Mouse (Mus musculus) hindbrain, embryonic 10.5 days (tissue): ENCODE data around the gene Traip. TPM values are rescaled to one million over a fixed set of nuclear protein-coding genes. Genes with fewer than 3 reads are reported as not detected.
A peak's percentile ranks its signal among the peaks of the same experiment; 100 is the strongest.

Experiments used
- DNase-seq: peaks from one replicate; pipeline ENCODE4 v3.0.0-alpha.2; 2017; ENCODE audit warnings: low spot score
- H3K27ac ChIP-seq: fragments of 300-500 bp; sonication (generic); 2 replicates; pipeline ENCODE4 v1.5.1; 2016; ENCODE audit warnings: mild to moderate bottlenecking, moderate library complexity
- H3K27me3 ChIP-seq: fragments of 300-500 bp; sonication (generic); 2 replicates; pipeline ENCODE4 v1.6.1; 2016; ENCODE audit warnings: mild to moderate bottlenecking; ENCODE audit not compliant: poor library complexity, insufficient read depth, severe bottlenecking
- H3K36me3 ChIP-seq: fragments of 300-500 bp; sonication (generic); 2 replicates; pipeline ENCODE4 v1.6.1; 2016; ENCODE audit warnings: mild to moderate bottlenecking, moderate library complexity
- H3K4me1 ChIP-seq: fragments of 300-500 bp; sonication (generic); replicated peaks from 2 replicates; pipeline ENCODE4 v1.6.1; 2016; ENCODE audit warnings: mild to moderate bottlenecking
- H3K4me3 ChIP-seq: fragments of 300-500 bp; sonication (generic); 2 replicates; pipeline ENCODE4 v1.5.1; 2016; ENCODE audit warnings: mild to moderate bottlenecking, moderate library complexity
- H3K9me3 ChIP-seq: fragments of 300-500 bp; sonication (generic); 2 replicates; pipeline ENCODE4 v1.6.1; 2016; ENCODE audit warnings: mild to moderate bottlenecking, moderate library complexity
- WGBS: fragments of 180-500 bp; shearing (Covaris S2); methylation state at CpG from one replicate; pipeline ENCODE4 v1.1.7; 2016; 5-methylcytosine and 5-hydroxymethylcytosine counted together
- polyA plus RNA-seq: library from polyadenylated mRNA; unstranded; fragments of >200 nt; fragmentation: Nextera tagmentation; extraction: Ambion mirVana; gene quantifications from 2 replicates; pipeline ENCODE4 v1.2.1, GENCODE M21; 2016

Gene Traip
- polyA plus RNA-seq: 24.3 and 35.3 TPM in 2 replicates

DNA sequence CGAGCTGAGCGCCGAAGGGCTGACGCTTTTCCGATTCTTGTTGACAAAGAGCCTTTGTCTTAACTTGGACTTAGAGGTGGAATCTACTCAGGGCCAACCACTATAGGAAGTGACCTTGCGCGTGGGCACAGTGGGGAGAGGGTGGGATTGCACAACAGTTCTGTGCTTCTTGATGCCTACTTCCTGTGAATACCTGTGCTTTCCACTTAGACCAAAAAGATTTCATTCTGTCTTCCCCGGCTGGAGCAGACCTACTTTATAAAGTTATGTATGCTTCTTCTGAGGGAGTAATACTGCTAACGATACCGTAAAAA, at the start of gene Traip:
TSS of gene Traip (plus strand) at position 215 of the 314 bp plus-strand sequence.
- H3K9me3 ChIP-seq: no peaks in the 10 kb centered on the region
- H3K36me3 ChIP-seq: peaks cover 32% of the 10 kb centered on the region
- H3K4me3 ChIP-seq: peak within 1 kb of the TSS; percentile 86
- no peaks in the 10 kb centered on the region for H3K27me3 ChIP-seq
- WGBS: 90% methylated on average over 10 of the region's 10 CpGs
- DNase-seq: no peak
- peaks cover 23% of the 10 kb centered on the region for H3K4me1 ChIP-seq
- H3K27ac ChIP-seq: peak within 1 kb of the TSS; percentile 91

DNA sequence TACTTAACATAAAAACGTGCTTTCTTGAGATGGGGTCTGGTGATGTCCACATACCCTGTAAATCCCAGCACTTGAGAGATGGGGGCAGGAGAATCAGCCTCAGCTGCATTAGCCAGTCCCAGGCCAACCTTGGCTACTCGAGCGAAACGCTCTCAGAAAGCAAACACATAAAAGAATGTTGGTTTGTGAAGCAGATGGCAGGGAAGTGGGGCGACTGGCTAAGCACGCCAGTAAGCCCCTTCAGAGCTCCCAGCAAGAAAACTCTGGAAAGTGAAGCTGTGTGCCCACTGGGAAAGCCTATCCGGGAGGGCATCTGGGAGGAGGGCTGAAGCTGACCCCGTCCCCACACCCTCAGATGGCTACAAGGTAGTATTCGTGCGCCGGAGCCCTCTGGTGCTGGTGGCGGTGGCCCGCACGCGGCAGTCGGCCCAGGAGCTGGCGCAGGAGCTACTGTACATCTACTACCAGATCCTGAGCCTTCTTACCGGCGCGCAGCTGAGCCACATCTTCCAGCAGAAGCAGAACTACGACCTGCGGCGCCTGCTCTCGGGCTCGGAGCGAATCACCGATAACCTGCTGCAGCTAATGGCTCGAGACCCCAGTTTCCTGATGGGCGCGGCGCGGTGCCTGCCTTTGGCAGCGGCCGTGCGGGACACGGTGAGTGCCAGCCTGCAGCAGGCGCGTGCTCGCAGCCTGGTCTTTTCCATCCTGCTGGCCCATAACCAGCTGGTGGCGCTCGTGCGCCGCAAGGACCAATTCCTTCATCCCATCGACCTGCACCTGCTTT, 48.9 kb upstream of the Traip start:
- Histone ChIP-seq H3K36me3 (peaks cover 16% of the 10 kb centered on the region), H3K27me3 (peaks cover 51% of the 10 kb centered on the region), H3K27ac (peak overlapping the region; percentile 64), H3K4me1 (peaks cover 21% of the 10 kb centered on the region), H3K9me3 (no peaks in the 10 kb centered on the region), H3K4me3 (peak overlapping the region; percentile 56)
- 3% methylated on average over 44 of the region's 44 CpGs for WGBS
- DNase-seq: peak; percentile 83

DNA sequence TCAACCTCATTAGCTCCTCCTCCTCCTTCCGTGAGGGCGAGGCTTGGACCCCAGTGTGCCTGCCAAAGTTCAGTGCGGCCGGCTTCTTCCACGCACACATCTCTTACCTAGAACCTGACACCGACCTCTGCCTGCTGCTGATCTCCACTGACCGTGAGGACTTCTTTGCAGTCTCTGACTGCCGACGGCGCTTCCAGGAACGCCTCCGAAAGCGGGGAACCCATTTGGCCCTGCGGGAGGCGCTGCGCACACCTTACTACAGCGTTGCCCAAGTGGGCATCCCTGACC, 48.4 kb upstream of the Traip start:
- Histone ChIP-seq H3K36me3 (peaks cover 16% of the 10 kb centered on the region), H3K4me3 (peak overlapping the region; percentile 56), H3K27me3 (peaks cover 55% of the 10 kb centered on the region), H3K4me1 (peaks cover 26% of the 10 kb centered on the region), H3K27ac (peak overlapping the region; percentile 64), H3K9me3 (no peaks in the 10 kb centered on the region)
- DNase-seq: no peak
- WGBS: 6% methylated on average over 17 of the region's 17 CpGs

DNA sequence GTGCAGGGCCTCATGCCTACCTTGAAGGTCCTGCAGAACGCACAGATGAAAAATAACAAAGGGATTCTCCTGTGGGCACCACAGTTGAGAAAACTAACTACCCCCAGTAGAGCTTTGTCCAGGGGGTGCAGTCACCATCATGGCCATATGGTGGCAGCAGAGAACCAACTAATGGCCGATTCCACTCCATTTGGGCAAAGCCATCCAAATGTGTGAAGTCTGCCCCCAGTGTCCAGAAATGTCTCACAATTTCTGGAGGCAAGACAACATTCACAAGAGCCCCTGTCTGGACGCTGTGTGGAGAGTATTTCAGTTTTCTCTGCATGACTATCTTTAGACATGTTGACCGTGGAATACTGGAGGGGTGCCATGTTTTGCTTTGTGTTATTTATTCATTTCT, 45.2 kb upstream of the Traip start:
- no peak overlapping the region for H3K4me3 ChIP-seq
- peaks cover 74% of the 10 kb centered on the region for H3K27me3 ChIP-seq
- 9% methylated on average over 4 of the region's 4 CpGs for WGBS
- H3K4me1 ChIP-seq: peaks cover 53% of the 10 kb centered on the region
- peaks cover 9% of the 10 kb centered on the region for H3K36me3 ChIP-seq
- no peaks in the 10 kb centered on the region for H3K9me3 ChIP-seq
- DNase-seq: peak; percentile 89
- no peak overlapping the region for H3K27ac ChIP-seq

DNA sequence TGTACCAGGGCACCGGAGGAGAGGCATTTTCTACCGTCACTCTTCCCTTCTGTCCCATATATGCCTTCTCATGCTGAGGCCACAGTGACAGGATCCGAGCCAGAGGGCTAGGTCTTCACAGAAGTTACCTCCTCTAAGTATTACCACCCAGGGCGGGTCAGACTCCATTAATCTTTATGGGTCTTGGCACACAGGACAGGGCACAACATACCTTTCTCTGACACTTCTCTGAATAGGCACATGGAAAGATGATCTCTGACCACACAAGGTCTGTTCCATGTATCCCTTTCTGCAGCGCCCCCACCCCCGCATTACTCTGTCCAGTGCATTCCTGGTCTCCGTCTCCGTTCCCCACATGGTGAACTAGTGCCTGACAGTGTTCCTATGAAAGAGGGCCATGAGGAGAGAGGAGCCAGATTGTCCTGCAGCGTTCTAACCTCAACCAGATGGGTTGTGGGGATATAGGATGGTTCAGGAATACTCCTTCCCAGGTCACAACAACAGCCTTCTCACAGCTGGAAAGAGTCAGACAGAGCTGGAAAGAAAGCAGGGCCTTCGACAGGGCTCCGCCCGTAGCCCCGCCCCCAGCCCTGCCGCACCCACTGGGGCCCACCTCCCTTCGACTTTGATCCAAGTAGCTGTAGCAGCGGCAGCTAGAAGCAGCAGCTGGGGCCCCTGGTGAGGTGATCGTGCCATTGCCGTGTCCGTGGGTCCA, 43.5 kb upstream of the Traip start, which contains the start of gene Mst1r:
TSS of gene Mst1r (plus strand) at position 622 of the 715 bp plus-strand sequence.
- H3K27me3 ChIP-seq: peaks cover 57% of the 10 kb centered on the region
- peak; percentile 66 for DNase-seq
- peaks cover 39% of the 10 kb centered on the region for H3K4me1 ChIP-seq
- peak within 1 kb of the TSS; percentile 69 for H3K27ac ChIP-seq
- H3K9me3 ChIP-seq: no peaks in the 10 kb centered on the region
- no peaks in the 10 kb centered on the region; the same call in 1 of the 2 replicates for H3K36me3 ChIP-seq
- H3K4me3 ChIP-seq: peak within 1 kb of the TSS; percentile 48
- WGBS: 21% methylated on average over 19 of the region's 19 CpGs

DNA sequence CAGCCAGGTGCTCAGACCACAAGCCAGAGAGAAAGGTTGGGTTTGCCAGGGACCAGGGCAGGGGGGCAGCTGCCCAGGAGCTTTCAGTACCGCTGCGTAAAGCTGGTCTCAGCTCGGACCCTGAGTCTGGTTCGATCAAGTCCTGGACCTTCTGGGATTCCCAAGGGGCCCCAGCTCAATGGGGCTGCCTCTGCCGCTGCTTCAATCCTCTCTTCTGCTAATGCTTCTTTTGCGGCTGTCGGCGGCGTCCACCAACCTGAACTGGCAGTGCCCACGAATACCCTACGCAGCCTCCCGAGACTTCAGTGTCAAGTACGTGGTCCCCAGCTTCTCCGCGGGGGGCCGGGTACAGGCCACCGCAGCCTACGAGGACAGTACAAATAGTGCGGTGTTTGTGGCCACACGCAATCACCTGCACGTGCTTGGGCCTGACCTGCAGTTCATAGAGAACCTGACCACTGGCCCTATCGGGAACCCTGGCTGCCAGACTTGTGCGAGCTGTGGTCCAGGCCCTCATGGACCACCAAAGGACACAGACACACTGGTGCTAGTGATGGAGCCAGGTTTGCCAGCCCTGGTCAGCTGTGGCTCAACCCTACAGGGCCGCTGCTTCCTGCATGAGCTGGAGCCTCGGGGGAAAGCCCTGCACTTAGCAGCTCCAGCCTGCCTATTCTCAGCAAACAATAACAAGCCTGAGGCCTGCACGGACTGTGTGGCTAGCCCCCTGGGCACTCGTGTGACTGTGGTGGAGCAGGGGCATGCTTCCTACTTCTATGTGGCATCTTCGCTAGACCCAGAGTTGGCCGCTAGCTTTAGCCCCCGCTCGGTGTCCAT, 42.8 kb upstream of the Traip start:
- DNase-seq: no peak
- Histone ChIP-seq H3K9me3 (no peaks in the 10 kb centered on the region), H3K36me3 (no peaks in the 10 kb centered on the region), H3K27me3 (peaks cover 49% of the 10 kb centered on the region), H3K4me1 (peaks cover 33% of the 10 kb centered on the region), H3K27ac (peak overlapping the region; percentile 69), H3K4me3 (peak overlapping the region; percentile 48)
- WGBS: 47% methylated on average over 31 of the region's 31 CpGs

DNA sequence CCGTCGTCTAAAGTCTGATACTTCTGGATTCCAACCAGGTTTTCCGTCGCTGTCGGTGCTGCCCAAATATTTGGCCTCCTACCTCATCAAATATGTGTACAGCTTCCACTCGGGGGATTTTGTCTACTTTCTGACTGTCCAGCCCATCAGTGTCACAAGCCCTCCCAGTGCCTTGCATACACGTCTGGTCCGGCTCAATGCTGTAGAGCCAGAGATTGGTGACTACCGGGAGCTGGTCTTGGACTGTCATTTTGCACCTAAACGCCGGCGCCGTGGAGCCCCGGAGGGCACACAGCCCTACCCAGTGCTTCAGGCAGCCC, 42.2 kb upstream of the Traip start:
- 85% methylated on average over 14 of the region's 14 CpGs for WGBS
- no peak for DNase-seq
- H3K9me3 ChIP-seq: no peaks in the 10 kb centered on the region

DNA sequence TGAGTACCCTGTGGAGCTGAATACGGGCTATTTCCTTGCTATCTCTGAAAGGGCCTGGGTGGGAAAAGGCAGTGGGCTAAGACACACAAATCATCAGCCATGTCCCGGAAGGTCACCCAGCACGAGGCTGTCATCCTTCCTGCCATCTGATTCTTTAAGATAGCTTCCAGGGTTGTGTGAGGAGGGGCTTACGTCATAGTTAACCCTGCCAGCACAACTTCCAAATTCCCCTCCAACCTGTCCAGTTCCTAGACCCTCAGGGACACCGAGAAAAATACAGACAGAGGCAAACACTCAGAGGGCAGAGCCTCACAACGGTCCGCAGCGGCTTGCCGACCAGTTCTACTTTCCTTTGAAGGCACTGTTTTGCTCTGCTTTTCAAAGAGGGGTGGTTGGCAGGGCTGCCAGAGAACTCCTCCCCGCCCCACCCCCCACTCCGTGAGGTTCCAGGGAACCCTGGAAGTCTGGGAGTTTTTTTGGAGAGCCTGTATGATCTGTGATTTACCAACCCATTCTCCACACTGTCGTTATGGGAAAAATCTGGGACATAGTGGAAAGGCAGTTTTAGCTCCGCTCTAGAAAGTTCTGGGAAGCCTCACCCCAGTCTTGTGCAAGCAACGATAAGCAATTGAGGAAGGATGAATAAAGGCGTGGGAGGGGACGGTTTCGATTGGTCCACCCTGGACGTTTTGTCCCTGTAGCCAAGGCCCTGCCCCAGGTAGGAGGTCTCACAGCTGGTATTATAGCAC, 41.4 kb upstream of the Traip start:
- Histone ChIP-seq H3K27me3 (peaks cover 40% of the 10 kb centered on the region), H3K27ac (0 out of 2 replicates have a peak overlapping the region, but pooled peaks have one; percentile 16), H3K36me3 (no peaks in the 10 kb centered on the region), H3K4me3 (peak overlapping the region; percentile 13; the same call in 1 of the 2 replicates), H3K9me3 (no peaks in the 10 kb centered on the region), H3K4me1 (peaks cover 33% of the 10 kb centered on the region)
- no peak for DNase-seq
- WGBS: 29% methylated on average over 18 of the region's 18 CpGs

More for the DNA sequence above, 42.2 kb upstream of the Traip start:
- Histone ChIP-seq H3K27me3 (peaks cover 43% of the 10 kb centered on the region), H3K4me3 (no peak overlapping the region), H3K36me3 (no peaks in the 10 kb centered on the region), H3K4me1 (peaks cover 33% of the 10 kb centered on the region), H3K27ac (no peak overlapping the region)

DNA sequence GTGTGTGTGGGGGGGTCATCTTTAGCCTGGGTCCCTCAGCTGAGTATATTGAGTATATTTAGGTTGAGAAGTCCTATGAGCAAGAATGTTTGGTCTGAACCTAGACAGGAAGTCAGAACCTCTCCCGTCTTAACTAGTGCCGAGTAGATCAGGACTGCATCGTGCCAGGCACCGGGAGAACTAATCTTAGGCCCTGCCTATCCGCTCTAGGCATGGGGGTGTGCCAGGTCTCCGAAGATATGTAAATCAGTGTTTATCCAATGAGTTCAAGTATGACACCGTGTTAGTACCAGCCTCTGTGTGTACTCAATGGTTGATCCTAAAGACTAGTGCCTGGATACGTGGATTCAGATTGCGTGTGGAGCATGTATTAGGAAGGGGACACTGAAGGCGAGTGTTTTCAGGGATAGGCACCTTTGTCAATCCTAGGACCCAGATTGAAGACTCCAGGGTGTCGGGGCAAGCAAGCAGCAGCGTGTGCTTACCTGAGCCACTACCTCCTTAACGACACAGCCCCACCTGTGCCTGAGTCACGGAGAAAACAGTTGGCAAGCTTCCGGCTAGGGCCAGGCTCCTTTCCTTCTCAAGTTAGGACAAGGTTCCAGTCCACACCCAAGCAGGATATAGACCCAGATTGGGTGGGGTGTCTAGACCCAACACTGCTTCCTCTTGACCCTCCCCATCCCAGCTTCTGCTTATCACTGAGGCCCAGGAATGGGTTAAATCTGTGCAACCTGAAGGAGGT, 39.7 kb upstream of the Traip start:
- H3K27ac ChIP-seq: no peak overlapping the region
- H3K27me3 ChIP-seq: peaks cover 43% of the 10 kb centered on the region
- 88% methylated on average over 15 of the region's 15 CpGs for WGBS
- no peaks in the 10 kb centered on the region for H3K36me3 ChIP-seq
- DNase-seq: no peak
- H3K4me1 ChIP-seq: peaks cover 33% of the 10 kb centered on the region
- no peak overlapping the region for H3K4me3 ChIP-seq
- H3K9me3 ChIP-seq: no peaks in the 10 kb centered on the region

DNA sequence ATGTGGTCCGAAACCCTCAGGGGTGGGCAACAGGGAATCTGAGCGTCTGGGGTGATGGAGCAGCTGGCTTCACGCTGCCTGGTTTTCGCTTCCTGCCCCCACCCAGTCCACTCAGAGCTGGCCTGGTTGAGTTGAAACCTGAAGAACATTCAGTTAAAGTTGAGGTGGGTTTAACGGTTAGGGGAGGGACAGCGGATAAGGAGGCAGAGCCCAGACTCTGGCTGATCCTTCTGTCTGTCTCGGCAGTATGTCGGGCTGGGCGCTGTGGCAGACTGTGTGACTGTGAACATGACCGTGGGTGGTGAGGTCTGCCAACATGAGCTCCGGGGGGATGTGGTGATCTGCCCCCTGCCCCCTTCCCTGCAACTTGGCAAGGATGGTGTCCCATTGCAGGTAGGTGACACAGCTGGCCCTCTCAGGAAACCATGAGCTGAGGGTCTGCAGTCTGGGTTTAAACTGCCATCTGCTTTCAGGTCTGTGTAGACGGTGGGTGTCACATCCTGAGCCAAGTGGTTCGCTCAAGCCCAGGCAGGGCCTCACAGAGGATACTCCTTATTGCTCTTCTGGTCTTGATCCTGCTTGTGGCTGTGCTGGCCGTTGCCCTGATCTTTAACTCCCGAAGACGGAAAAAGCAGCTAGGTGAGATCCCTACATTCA, 35.0 kb upstream of the Traip start:
- DNase-seq: no peak
- H3K4me1 ChIP-seq: peaks cover 12% of the 10 kb centered on the region
- no peak overlapping the region; the same call in 1 of the 2 replicates for H3K27ac ChIP-seq
- WGBS: 82% methylated on average over 16 of the region's 16 CpGs
- no peaks in the 10 kb centered on the region for H3K9me3 ChIP-seq
- H3K27me3 ChIP-seq: 0 out of 2 replicates have a peak, but pooled peaks cover 9% of the 10 kb centered on the region
- H3K4me3 ChIP-seq: no peak overlapping the region
- no peaks in the 10 kb centered on the region for H3K36me3 ChIP-seq

DNA sequence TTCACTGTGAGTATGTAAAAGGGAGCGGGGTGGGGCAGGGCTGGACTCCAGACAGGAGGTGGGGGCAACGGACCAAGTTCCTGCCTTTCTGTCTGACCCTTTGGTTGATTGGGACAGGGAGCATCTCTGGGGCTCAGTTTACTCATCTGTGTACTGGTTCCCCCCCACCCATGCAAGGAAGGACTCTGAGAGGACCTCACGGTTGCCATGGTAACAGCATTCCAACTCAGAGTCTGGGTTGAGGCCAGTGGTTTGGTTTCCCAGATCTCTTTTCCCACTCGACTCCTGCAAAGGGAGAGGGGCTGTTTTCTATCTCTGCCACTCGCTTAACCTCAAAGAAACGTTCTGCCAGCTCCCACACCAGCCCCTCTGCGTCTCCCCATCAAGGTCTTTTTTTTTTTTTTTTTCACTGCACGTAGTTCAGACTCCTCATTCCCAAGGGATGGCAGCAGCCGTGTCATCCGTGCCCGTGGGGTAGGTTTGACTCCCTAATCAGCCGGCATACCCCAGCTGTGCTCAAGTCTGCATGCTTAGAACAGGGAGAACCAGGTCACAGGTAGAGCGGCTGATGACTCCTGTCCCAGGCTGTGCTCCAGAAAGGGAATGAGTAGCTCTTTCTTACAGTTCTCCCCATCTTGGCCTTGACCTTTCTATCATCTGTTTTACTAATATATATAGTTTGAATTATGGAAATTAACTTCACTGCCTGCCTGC, 31.9 kb upstream of the Traip start:
- Histone ChIP-seq H3K4me1 (peaks cover 13% of the 10 kb centered on the region), H3K27me3 (0 out of 2 replicates have a peak, but pooled peaks cover 16% of the 10 kb centered on the region), H3K27ac (no peak overlapping the region), H3K4me3 (no peak overlapping the region), H3K9me3 (no peaks in the 10 kb centered on the region), H3K36me3 (no peaks in the 10 kb centered on the region)
- WGBS: 43% methylated on average over 13 of the region's 13 CpGs
- DNase-seq: no peak
